Mouse (Mus musculus) ES-E14 (cell line): ENCODE results near the gene H3f3b. TPM values are rescaled to one million over a fixed set of nuclear protein-coding genes. Genes with fewer than 3 reads are reported as not detected.

Experiments
- DNase-seq: peaks from one replicate; pipeline ENCODE4 v3.0.0-alpha.2; 2013; ENCODE audit warnings: low read depth, low spot score
- H3K27ac ChIP-seq: 2 replicates; pipeline ENCODE4 v1.5.1; 2012; ENCODE audit warnings: low read depth, mild to moderate bottlenecking, low read length, moderate library complexity, mixed read lengths; ENCODE audit not compliant: poor library complexity, insufficient read depth, severe bottlenecking
- H3K36me3 ChIP-seq: 2 replicates; pipeline ENCODE4 v1.6.1; 2012; ENCODE audit warnings: mild to moderate bottlenecking, low read length, moderate library complexity, mixed read lengths; ENCODE audit not compliant: control insufficient read depth, poor library complexity, insufficient read depth, severe bottlenecking
- H3K4me1 ChIP-seq, 2 experiments: fragments of 150-350 bp in 1 of 2; sonication (generic) in 1 of 2; 2 replicates each; pipeline ENCODE4 v1.6.1; 2012; ENCODE audit warnings: low read length in 2 of 2, mild to moderate bottlenecking in 1 of 2, mixed read lengths in 1 of 2; ENCODE audit not compliant: control insufficient read depth in 2 of 2, insufficient read depth in 2 of 2, poor library complexity in 1 of 2
- H3K4me3 ChIP-seq, 2 experiments: fragments of 150-350 bp in 1 of 2; sonication (generic) in 1 of 2; 2 replicates each; pipeline ENCODE4 v1.5.1; 2012; ENCODE audit warnings: low read length in 2 of 2, low read depth in 1 of 2, mild to moderate bottlenecking in 1 of 2, mixed read lengths in 1 of 2; ENCODE audit not compliant: insufficient read depth in 1 of 2, poor library complexity in 1 of 2, severe bottlenecking in 1 of 2
- H3K9ac ChIP-seq: 2 replicates; pipeline ENCODE4 v1.6.1; 2012; ENCODE audit warnings: low read depth, mild to moderate bottlenecking, low read length, mixed read lengths; ENCODE audit not compliant: poor library complexity, insufficient read depth, severe bottlenecking
- H3K9me3 ChIP-seq: fragments of 150-350 bp; sonication (generic); 2 replicates; pipeline ENCODE4 v1.6.1; 2012; ENCODE audit warnings: low read depth, mild to moderate bottlenecking, low read length; ENCODE audit not compliant: control insufficient read depth, insufficient read depth
- CHD2 ChIP-seq: IDR thresholded peaks from 2 replicates; pipeline ENCODE4 v1.6.1; 2014; ENCODE audit warnings: mild to moderate bottlenecking, low read depth, low read length, inconsistent platforms
- HCFC1 ChIP-seq: IDR thresholded peaks from 2 replicates; pipeline ENCODE4 v1.6.1; 2012; ENCODE audit warnings: low read length, inconsistent platforms, borderline replicate concordance; ENCODE audit not compliant: insufficient read depth
- MAFK ChIP-seq: IDR thresholded peaks from 2 replicates; pipeline ENCODE4 v1.6.1; 2014; ENCODE audit warnings: mild to moderate bottlenecking, low read depth, low read length, inconsistent platforms; ENCODE audit not compliant: insufficient read depth
- ZC3H11A ChIP-seq: IDR thresholded peaks from 2 replicates; pipeline ENCODE4 v1.6.1; 2012; ENCODE audit warnings: low read depth, mild to moderate bottlenecking, inconsistent platforms, low read length, borderline replicate concordance
- ZNF384 ChIP-seq: IDR thresholded peaks from 2 replicates; pipeline ENCODE4 v1.6.1; 2012; ENCODE audit warnings: low read depth, low read length, inconsistent platforms
- in situ Hi-C, 2 experiments: fragments of 600-800 bp; cut with MboI; formaldehyde crosslinking; loops; one replicate each; pipeline ENCODE4 v1.15.1; 2025; ENCODE audit warnings: low sequenced_read_pairs in 2 of 2, inconsistent platforms in 1 of 2; ENCODE audit not compliant: unreplicated experiment in 2 of 2
- total RNA-seq: library from RNA; depleted of rRNA; stranded (reverse); fragments of 300-350 nt; gene quantifications from 2 replicates; pipeline ENCODE4 v1.2.3, GENCODE M21; 2012; rRNA removed

H3f3b gene
- total RNA-seq, 1 experiment = 729 TPM

DNA sequence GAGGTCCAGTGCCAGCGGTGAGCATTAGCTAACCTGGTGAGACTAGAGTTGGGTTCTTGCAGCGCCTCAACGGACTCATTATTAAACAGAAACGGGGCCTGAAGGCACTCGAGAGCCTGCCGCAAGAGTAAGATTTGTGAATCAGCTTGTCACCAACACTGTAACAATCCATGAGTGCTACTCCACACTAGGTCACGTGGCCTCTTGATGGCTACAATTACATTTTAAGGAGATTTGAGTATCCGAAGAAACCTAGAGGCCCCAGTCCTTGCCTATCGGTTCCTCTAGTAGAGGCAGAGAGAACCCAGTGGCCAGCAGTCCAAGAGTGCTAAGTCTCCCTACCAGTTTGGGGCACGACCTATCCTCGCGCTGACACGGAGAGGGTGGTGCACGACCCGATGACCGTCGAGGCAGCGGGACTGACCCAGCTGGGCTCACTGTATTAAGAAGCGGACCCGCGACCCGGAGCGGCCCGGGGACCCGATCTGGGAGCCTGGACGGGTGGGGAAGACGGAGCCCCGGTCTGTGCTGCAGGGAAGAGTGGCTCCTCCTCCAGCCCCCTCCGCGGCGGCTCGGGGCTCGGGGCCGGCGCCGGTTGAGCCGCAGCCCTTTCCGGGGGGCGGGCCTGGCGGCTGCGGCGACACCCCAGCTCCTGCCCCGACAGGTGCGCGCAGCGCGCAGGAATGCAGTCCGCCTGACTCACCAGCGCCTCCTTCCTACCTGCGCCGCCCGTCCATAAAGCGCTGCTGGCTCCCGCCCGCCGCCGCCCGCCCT lies 53.3 kb downstream of the H3f3b start, which contains the start of gene Itgb4:
TSS of gene Itgb4 (plus strand) at position 401 of the 774 bp plus-strand sequence.
- H3K4me1 ChIP-seq = peaks cover 11 to 23% of the 10 kb centered on the region in 2 experiments
- H3K36me3 ChIP-seq = no peaks in the 10 kb centered on the region
- no peak for DNase-seq
- peak within 1 kb of the TSS; percentile 53 for H3K9ac ChIP-seq
- H3K4me3 ChIP-seq = peak within 1 kb of the TSS; percentile 67 to 79
- H3K27ac ChIP-seq = no peak within 1 kb of the TSS
- in situ Hi-C loops = no loop called here
- no peaks in the 10 kb centered on the region for H3K9me3 ChIP-seq
- TF ChIP-seq MAFK (no peak), ZC3H11A (no peak), HCFC1 (no peak), ZNF384 (no peak), CHD2 (no peak)

Other genes starting within 250 kb of the H3f3b start
- 9.6 and 10.5 TPM in 2 replicates for gene Caskin2, start 214.3 kb downstream of the H3f3b start, total RNA-seq
- 63.6 and 64.4 TPM in 2 replicates for gene Tsen54, start 213.2 kb downstream of the H3f3b start, total RNA-seq
- gene Llgl2, start 203.9 kb downstream of the H3f3b start, total RNA-seq = 96.5 and 145 TPM in 2 replicates
- gene Myo15b, start 169.6 kb downstream of the H3f3b start, total RNA-seq = 4.6 and 7.7 TPM in 2 replicates
- gene Smim5, start 128.0 kb downstream of the H3f3b start, total RNA-seq = 0.67 TPM in 1 of 2 replicates, not detected in the other
- 0.45 TPM in 1 of 2 replicates, not detected in the other for gene Smim6, start 115.9 kb downstream of the H3f3b start, total RNA-seq
- 52.1 and 63.5 TPM in 2 replicates for gene Sap30bp, start 94.7 kb downstream of the H3f3b start, total RNA-seq
- 28.0 and 40.8 TPM in 2 replicates for gene Recql5, start 94.5 kb downstream of the H3f3b start, total RNA-seq
- 9.6 and 26.3 TPM in 2 replicates for gene Itgb4, start 53.3 kb downstream of the H3f3b start, total RNA-seq
- 144 and 195 TPM in 2 replicates for gene Galk1, start 15.2 kb downstream of the H3f3b start, total RNA-seq
- 32.5 and 39.6 TPM in 2 replicates for gene Unk, start 2.4 kb upstream of the H3f3b start, total RNA-seq
- 13.3 and 14.2 TPM in 2 replicates for gene Unc13d, start 50.0 kb upstream of the H3f3b start, total RNA-seq
- 16.9 and 20.1 TPM in 2 replicates for gene Wbp2, start 59.0 kb upstream of the H3f3b start, total RNA-seq
- gene Trim47, start 99.2 kb upstream of the H3f3b start, total RNA-seq = 2.0 and 3.3 TPM in 2 replicates
- gene Trim65, start 103.2 kb upstream of the H3f3b start, total RNA-seq = 0.31 and 0.42 TPM in 2 replicates
- gene Mrpl38, start 110.9 kb upstream of the H3f3b start, total RNA-seq = 81.1 and 81.3 TPM in 2 replicates
- 29.4 and 32.1 TPM in 2 replicates for gene Fbf1, start 140.2 kb upstream of the H3f3b start, total RNA-seq
- 17.0 and 19.1 TPM in 2 replicates for gene Ten1, start 170.9 kb upstream of the H3f3b start, total RNA-seq
- gene Acox1, start 171.1 kb upstream of the H3f3b start, total RNA-seq = 11.2 and 16.5 TPM in 2 replicates
- gene Evpl, start 210.1 kb upstream of the H3f3b start, total RNA-seq = 2.9 and 4.5 TPM in 2 replicates
- gene Srp68, start 246.3 kb upstream of the H3f3b start, total RNA-seq = 33.4 and 38.2 TPM in 2 replicates